Mouse (Mus musculus): Measurements from ENCODE around the gene Zfp202.
A peak's percentile ranks its signal among the peaks of the same experiment; 100 is the strongest.

The Zfp202 gene

DNA sequence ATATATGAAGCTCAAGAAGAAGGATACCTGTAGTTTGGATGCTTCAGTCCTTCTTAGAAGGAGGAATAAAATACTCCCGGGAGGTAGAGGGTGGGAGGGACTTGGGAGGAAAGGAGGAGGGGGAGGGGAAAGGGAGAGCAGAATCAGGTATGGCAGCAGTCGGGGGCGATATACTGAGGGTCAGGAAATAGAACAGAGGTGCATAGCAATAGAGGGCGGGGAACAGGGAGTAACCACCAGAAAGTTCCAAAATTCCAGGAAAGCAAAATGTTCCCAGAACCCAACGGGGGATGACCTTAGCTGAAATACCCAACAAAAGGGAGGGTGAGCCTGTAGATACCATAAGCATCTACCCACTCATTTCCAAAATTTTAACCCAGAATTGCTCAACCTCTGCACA is 48.2 kb downstream of the Zfp202 start:
- DNase-seq (ENCODE audit: low read depth, low spot score), result peak; percentile 92

DNA sequence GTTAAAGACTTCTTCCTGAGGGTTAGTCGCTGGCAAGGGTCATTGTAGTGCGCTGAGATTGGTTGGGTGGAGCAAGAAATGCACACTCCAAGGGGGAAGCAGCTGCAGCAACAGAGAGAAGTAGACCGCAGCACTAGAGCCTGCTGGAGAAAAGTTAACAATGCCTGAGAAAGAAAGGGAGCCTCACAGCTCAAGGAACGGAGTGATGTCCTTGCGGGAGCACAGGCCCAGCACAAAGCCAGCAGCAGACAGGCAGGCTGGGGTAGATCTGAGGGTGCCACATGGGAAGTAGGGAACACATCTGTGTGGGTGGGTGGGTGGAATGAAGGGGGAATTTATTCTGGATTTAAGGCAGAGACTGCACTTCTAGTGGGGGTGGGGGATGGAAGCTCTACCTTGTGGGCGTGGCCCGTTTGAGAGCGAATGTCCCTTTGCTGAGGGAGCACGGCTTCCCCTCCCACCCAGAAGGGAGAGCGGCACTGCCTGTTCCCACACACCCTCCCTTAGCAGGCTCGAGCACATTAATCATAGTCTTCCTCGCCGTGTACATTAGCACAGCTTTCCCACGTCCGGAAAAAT is 49.2 kb downstream of the Zfp202 start:
- peak; percentile 93 for DNase-seq (ENCODE audit: low read depth, low spot score)

GRCm38 (mm10) chr9:40241951-40242888 is 50.1 kb downstream of the Zfp202 start:
- DNase-seq (ENCODE audit: low read depth, low spot score), result peak; percentile 61

- DNase-seq (ENCODE audit: low read depth, low spot score), result no peak
These were observed 53.4 kb downstream of the Zfp202 start for GRCm38 (mm10) chr9:40245466-40245865.

DNA sequence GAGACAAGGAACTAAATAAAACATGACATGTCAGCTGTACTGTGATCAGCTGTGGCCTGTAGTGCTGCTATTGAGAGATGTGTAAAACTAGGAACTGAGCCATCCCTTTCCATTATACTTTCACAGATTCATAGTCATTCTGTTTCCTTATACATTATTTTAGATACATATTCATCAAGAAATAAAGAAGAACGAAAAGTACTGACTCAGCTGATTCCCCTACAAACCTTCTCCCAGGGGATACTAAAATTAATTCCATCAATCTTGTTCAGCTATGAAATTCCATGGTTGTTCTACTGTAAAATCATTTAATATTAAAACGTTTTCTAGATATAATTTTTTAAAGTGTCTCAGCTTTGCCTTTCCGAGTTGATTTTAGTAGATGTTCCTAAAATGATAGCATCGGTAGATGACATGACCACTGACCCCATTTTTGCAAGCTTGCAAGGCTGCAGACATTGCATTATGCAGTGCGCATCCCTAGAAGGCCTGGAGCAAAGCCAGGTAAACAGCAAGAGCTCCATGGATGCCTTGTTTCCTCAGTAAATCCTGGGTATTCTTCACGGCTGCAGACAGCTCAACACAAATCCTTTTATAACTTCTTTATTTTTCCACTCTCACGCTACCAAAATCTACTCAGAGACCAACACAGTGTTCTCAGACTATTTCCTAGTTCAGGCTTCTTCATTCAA is 54.0 kb downstream of the Zfp202 start:
- DNase-seq (ENCODE audit: low read depth, low spot score), result no peak

- no peak for DNase-seq (ENCODE audit: low read depth, low spot score)
These were observed 54.6 kb downstream of the Zfp202 start for GRCm38 (mm10) chr9:40246702-40247101.

DNA sequence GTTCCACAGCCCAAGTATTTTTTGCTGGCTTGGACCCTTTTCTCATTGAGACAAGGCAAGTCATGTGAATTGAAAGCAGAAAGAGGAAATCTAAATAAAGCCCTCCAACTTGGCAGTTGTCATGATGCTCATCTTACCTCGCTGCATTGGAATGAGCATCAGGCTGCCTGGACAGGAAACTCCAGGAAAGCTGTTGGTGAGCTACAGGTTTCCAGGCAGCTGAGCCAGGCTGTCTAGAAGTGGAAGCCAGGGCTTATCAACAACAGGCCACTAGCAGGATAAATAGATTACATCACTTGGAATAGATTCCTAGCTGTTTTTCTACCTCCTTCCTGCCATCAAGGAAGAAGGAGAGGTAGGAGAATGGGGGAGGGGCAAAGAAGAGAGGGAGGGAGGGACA is 57.0 kb downstream of the Zfp202 start:
- no peak for DNase-seq (ENCODE audit: low read depth, low spot score)

- DNase-seq (ENCODE audit: low read depth, low spot score), result no peak
These were observed 60.3 kb downstream of the Zfp202 start for GRCm38 (mm10) chr9:40252459-40252858.
